Mouse (Mus musculus) natural killer cell, adult 2 months (primary cell): ENCODE measurements around the gene Pald1.

Experiments used
- DNase-seq, 2 experiments: peaks; one replicate each; pipeline ENCODE4 v3.0.0; 2022; ENCODE audit warnings: low spot score in 2 of 2

Gene Pald1

DNA sequence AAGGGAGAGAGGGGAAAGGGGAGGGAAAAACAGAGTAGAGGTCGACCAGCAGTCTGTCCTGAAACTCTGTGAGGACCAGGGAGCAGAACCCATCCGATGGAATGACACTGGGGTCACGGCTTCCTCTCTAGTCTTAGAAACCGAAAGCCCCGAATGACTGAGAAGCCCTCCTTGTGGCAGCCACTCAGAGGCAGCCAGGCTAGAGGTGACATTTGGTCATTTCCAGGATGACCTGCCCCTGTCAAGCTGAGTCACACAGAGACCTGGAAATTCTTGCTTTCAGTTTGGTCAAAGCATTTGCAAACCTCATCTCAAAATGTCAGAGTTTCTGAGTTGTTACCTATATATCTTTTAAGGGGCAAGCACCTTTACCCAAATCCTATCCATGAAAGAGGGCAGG is 102.2 kb downstream of the Pald1 start:
- DNase-seq, result peak; percentile 46 to 75

DNA sequence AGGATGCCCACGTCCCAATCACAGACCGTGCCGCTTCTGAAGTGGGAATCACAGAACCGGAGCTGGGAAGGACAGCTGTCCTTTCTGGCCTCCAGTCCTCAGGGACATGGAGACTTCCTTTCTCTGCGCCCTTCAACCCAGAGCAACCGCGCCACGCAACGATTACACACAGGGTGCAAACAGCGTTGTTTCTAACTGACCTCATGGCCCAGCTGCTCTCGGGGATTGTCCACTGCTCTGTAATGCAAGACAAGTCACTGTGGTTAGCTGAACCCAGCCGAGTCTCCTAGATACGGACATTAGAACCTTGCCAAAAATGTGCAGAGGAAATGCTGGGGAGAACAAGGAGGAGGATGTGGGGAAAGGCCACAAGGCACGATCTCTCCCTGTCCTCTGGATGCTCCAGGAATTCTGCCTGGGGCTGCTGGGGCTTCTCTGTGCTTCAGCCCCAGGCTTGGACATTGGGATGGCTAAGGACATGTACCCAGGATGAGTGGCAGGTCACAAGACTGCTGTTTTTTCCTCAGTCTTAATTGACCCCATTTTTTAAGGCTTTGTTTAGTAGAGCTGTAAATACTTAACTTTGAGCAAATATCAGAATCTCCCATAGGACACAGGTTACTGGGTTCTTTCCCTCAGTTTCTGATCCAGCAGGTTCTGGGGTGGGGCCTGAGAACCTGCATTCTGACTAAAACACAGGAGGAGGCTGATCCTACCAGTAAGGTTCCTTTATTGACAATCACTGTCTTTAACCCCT is 105.2 kb downstream of the Pald1 start:
- peak; percentile 56 to 79 for DNase-seq

DNA sequence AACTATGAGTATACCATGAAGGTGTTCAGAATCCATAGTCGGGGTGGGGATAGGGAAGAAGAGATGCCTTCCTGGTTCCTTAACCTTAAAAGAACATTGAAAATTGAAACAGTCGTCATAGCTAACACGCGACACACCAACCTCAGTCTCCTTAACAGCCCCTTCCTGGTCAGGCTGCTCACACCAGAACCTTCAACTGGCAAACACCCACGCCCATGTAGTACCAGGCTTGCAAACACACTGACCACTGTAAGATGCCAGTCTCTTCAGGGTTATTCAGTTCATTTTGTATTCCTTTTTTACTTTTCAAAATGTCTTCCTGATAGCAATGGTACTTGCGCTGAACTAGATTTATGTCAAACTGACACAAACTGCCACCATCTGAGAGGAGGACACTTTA is 106.3 kb downstream of the Pald1 start:
- peak; percentile 55 to 77 for DNase-seq

DNA sequence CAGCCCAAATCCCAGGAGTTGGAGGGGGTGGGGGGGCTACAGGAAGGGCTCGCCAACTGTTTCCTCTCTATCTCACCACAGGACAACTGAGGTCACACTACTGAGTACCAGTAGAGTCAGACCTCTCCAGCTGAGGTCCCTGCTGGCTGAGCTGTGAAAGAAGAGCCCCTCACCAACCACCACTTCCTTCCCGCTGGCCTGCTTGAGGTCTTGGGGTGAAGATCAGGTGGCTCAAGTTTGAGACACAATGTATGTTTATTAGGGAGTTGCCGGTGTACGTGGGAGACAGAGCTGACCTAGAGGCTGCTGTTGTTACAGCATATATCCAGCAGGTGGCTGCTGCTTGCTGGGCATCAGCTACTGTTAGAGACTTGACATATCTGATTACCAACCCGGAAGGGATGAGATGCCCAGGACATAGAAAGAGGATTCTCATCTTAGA is 107.6 kb downstream of the Pald1 start:
- peak; percentile 80 to 92 for DNase-seq

DNA sequence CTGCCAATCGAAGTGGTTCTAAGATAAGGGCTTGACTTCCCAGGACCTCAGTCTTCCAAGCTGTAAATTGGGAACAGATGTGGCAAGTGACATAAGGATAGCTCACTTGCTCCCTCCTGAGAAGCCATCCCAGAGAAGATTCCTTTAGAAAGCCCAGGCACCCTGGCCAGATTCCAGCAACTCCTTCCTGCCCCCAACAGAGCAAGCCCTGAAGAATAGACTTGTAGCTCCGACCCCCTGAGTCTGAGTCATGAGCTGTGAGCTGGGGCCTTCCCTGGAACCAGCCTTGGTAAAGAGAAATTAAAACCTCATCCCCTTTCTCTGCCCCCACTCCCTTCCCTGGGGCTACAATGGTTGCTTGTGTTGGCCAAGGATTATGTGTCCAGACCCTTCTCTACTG is 108.8 kb downstream of the Pald1 start:
- no peak for DNase-seq

DNA sequence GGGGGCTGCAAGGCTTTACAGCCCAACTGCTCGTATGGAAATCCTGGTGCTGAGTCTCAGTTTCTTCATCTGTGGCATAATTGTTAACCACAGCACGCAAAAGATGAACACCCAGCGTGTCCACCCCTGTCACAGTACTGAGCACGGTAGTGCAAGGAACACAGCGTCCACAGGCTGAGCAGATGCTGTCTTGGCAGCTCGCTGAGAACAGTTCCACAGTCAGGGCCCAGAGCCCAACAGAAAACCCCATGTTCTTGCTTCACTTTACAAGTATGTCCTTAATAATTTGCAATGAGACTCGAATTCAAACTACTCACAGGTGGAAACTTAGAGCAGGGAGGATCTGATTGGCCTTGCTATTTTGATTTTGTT is 109.5 kb downstream of the Pald1 start:
- peak; percentile 53 to 80 for DNase-seq

DNA sequence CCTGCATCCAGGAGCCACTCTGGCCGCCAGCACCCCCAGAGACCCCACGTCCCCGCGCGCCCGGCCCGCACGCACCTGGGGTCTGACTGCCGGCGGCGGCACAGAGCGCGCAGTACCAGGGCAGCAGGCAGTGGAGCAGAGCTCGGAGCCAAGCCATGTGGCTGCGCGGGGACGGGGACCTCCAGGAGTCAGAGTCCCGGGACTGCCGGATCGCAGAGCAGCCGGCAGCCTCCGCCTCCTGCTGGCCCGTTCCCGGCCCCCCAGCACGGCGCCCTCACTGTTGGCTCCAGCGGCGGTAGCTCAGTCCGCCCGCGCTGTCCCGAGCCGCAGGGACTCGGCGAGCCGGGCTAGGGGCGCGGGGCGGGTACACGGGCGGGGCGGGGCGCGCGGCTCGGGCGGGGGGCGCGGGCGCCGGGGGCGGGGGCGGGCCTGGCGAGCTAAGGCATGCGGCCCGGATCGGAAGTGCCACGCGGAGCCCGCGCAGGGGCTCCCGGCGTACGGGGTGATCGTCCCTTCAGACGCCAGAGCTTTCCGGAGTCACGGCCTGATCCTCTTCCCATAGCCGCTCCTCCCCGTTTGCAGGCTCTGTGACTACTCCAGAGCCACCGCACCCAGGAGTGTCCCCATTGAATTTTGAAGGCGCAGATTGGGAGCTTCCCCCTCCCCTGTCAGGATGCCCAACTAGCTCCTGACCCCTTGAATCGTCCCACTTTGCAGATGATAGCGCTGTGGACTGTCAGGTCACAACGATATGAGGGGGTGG is 110.1 kb downstream of the Pald1 start, which contains the start of gene Adamts14:
Gene Adamts14, minus strand, starts transcription at position 358 of the 763 bp plus-strand sequence.
- DNase-seq, result peak in 1 of 2 experiments; percentile 36

DNA sequence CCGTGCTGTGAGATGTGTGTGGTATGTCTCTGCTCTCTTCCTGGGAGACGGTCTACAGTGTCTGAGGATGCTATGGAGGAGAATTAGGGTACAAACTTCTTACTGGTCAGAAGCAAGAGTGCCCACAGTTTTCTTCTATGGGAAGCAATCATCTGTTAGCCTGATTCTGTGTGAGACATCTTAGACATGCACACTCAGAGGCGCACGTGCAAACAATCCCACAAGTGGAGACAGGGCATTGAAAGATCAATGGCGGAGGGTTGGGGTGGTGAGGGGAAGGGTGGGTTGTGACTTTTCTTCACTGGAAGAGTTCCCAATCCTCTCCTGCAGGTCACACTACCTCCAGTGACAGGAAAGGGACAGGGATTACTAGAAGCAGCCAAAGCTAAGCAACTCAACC is 110.7 kb downstream of the Pald1 start:
- no peak for DNase-seq

DNA sequence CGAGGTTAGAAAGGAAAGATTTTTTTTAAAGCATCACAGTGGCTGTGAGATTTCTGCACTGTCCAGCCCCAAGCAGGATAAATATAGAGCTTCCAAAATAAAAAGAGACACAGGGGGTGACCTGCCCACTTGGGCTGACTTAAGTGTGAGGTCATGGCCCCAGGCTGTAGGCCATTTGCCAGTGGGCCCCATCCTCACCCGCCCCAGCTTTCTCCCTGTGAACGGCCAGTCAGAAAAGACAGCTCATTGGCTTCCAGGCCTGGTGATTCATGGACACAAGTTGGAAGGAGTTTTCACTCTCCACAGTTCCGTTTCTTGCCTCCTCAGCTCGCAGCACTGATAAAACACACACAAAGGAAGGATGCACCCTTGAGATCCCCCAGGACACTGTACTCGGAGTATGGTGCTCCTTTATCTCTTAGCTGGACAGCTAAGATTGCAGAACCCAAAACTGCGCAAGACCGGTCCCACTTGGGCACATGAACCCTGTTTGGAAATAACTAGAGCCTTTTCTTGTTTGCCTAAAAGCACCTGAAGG is 111.2 kb downstream of the Pald1 start:
- DNase-seq, result peak; percentile 31 to 67
